Mouse (Mus musculus) cerebellum, postnatal 4 days (tissue): ENCODE results near the gene Nol3.
"Not testable (repeated sequence)": the region's sequence is repeated elsewhere in the genome, so short reads cannot be mapped to it uniquely, and the experiment has no call there.

Source experiments
- DNase-seq, 2 experiments: peaks; one replicate each; pipeline ENCODE4 v3.0.0; 2022; ENCODE audit warnings: low spot score in 2 of 2, mixed read lengths in 1 of 2

Nol3 gene

DNA sequence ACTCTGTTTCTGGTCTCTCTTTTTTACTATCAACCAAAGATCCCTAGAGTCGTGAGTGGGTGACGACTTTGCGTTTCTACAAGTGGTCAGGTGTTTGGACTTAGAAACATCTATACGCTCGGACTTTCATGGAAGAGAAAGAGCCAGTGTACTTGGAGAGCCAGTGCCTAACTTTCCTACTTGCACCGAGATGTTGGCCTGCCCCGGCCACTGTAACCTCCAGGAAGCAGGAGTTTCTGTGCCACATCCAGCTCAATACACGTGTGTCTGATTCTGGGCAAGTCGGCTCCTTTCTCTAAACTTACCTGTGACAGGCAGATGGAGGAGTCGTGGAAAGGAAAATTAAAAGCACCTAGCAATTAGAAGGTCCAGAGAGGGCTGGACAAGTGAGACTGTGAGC is at the start of gene Nol3:
TSS of gene Nol3 (plus strand) at position 301 of the 400 bp plus-strand sequence.
- DNase-seq, result no peak

DNA sequence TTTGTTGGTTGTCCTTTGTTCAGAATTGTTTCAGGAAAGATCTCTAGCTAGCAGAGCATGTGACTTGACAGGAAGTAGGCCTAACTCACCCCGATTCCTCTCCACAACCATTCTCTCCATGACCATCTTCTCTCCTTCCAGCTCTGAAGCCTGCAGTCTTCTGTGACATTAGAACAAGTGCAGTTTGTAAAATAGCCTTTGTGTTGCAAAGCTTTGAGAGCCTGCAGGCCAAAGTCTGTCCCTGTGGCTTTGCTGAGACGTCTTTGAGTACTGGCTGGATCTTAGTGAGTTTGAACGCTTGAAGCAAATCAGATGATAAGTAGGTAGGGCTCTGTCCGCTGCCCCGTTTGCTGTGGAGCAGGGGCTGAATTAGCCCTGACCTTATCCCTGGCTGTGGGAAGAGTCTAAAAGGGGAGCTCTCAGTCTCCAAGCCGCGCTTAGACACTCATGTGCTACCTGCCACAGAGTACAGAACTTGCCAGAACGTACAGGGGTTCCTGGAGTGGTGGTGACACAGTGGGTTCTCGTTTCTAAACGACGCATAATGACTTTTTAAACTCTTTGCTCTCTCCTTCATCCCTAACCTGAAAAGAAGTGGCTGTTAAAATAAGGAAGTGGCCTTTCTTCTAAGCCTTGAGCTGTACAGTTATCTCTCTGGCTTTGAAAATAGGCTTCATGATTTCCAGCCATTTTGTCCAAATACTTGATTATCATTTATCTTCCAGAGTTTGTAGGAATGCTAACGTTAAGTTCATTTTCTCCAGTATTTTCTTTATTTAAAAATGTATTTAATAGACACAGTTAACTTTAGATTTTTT is 44.2 kb upstream of the Nol3 start:
- no peak for DNase-seq

- not testable (repeated sequence) for DNase-seq
These were observed 43.6 kb upstream of the Nol3 start for GRCm38 (mm10) chr8:105232321-105232693.

- no peak for DNase-seq
These were observed 42.6 kb upstream of the Nol3 start for GRCm38 (mm10) chr8:105233126-105233935.

GRCm38 (mm10) chr8:105235206-105235605 is 40.7 kb upstream of the Nol3 start:
- DNase-seq, result no peak

GRCm38 (mm10) chr8:105237442-105238142 is 38.3 kb upstream of the Nol3 start:
- no peak for DNase-seq

DNA sequence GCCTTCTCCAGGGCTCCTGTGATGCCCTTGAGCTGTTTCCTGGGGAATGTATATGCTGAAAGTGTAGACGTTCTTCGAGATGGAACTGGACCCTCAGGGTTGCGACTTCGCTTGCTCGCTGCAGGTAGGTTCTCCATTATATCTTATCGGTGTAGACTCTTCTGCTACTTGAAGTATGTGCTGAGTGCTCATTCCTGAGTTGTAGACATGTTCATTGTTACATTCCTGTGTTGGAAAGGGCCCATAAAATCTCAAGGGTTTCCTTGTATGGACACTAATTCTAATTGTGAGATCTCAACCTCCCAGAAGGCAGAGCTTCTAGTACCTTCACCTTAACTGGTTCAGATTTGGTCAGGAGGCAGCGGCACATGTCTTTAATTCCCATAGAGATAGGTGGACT is 34.9 kb upstream of the Nol3 start:
- no peak for DNase-seq

- no peak for DNase-seq
These were observed 24.0 kb upstream of the Nol3 start for GRCm38 (mm10) chr8:105251954-105252353.

- no peak for DNase-seq
These were observed 23.0 kb upstream of the Nol3 start for GRCm38 (mm10) chr8:105252680-105253537.

DNA sequence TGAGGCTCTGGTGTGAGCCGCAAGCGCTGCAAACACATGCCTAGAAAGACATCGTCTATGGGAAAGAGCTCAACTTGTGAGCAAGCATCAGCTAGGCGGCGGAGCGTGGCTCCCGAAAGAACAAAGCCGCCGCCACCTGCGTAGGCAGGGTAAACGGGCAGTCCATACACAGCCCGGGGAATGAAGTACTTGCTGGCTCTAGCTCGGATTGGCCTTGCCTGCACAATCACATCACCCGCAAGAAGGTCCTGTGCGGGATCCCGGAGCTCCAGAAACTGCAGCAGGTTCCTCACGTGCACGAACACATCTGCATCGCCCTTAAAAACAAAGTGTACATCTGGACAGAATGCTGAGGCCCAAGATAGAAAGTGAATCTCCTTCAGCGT is 22.2 kb upstream of the Nol3 start:
- DNase-seq, result no peak

GRCm38 (mm10) chr8:105254152-105254965 is 21.6 kb upstream of the Nol3 start:
- DNase-seq, result peak; percentile 84 to 94

DNA sequence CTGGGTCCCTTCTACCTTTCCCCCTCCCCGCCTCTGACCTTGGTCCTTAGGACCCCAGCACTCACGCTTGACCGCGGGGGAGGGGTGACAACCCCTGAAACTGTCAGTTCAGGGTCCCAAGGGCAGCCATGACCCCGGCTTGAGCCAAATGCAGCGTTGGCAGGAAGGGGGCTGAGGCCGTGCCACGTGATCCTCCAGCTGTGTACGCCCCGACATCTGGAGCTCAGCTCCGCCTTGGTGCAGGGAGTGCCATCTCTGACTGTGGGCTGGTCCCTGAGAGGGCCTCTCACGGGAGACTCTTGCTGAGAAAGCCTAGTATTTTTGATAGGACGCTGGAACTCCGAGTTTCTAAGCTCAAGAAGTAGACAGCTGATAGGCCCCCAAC is 21.0 kb upstream of the Nol3 start, which contains the start of gene B3gnt9:
TSS of gene B3gnt9 (minus strand) at position 188 of the 385 bp plus-strand sequence.
- no peak for DNase-seq

DNA sequence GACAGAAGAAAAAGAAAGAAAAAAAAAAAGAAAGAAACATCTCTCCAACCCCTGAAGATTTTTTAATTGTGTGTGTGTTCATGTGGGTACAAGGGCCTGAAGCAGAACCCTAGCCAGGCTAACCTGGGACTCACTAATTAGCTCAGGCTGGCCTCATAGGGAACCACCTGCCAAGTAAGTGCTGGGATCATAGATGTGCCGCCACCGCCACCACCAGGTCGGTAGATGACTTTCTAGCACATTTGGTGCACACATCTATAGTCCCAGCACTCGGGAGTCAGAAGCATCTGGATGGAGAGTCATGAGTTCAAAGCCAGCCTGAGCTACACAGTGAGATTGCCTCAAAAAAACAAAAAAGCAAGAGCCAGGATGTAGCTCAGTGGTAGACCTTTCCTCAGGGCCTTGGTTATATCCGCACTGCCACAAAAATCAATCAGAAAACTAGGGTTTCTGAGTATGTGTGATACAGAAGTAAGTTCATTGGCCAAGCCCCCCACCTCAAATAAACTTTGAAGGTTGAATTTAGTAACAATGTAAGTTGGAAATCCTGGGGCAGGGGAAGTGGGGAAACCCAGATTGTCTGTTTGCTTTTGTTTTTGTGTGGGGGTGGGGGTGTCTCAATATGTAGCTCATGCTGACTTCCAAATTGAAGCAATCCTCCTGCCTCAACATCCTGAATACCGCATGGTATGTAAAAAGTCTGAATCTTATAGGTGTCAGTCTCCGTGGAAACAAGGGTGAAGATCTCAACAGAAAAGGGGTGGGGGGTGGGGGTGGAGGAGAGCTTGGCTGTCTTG is 18.4 kb upstream of the Nol3 start:
- no peak for DNase-seq

- DNase-seq, result no peak
These were observed 16.8 kb upstream of the Nol3 start for GRCm38 (mm10) chr8:105258911-105259720.

GRCm38 (mm10) chr8:105259721-105260320 is 16.1 kb upstream of the Nol3 start:
- DNase-seq, result peak; percentile 81 to 86

- no peak for DNase-seq
These were observed 15.4 kb upstream of the Nol3 start for GRCm38 (mm10) chr8:105260371-105261099.

- DNase-seq, result no peak
These were observed 14.5 kb upstream of the Nol3 start for GRCm38 (mm10) chr8:105261326-105261980.
